Mouse (Mus musculus): ENCODE data around the gene Slc5a4b. TPM values are rescaled to one million over a fixed set of nuclear protein-coding genes. Genes with fewer than 3 reads are reported as not detected.
"Not testable (repeated sequence)": the region's sequence is repeated elsewhere in the genome, so short reads cannot be mapped to it uniquely, and the experiment has no call there.

The Slc5a4b gene
- polyA plus RNA-seq, 1 experiment from 2014 or later: 0.73 TPM

DNA sequence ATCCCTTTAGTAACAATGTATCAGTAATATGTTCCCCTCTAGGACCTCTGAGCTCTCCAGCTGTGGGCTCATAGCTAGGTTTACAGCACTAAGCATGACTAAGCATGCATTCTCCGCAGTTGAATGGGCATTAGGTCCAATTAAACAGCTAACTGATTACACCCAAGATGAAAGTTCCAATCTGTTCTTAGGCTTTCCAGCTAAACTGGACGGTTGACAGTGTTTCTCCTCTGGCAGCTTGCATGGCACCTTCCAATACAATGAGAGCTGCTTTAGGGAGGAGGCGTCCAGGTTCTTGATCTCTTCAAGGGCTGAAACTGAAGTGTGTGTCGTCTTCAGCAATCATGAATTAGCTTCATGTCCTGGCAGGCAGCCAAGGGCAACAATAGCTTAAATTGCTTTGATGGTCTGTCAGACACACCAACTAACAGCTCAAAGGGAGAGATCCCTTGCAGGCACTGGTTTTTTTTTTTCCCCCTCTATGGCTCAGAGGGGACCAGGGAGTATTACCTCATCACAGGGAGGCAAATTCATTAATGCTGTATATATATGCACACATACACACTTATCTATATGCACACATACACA, 9.5 kb upstream of the Slc5a4b start:
- H3K4me2 ChIP-seq (ENCODE audit: low read depth, low read length): no peak overlapping the region
- H3K9ac ChIP-seq (ENCODE audit: low read depth, low read length): no peak overlapping the region
- no peak overlapping the region for H3K27ac ChIP-seq (ENCODE audit: low read length)
- no peak overlapping the region for H3K4me3 ChIP-seq (ENCODE audit: low read length)
- H3K4me1 ChIP-seq (ENCODE audit: control insufficient read depth, insufficient read depth, low read length): 0 out of 2 replicates have a peak, but pooled peaks cover 4% of the 10 kb centered on the region
- WGBS: 22% methylated on average over 4 of the region's 4 CpGs
- H3K36me3 ChIP-seq (ENCODE audit: control insufficient read depth, insufficient read depth, low read length): no peaks in the 10 kb centered on the region
- no peaks in the 10 kb centered on the region for H3K27me3 ChIP-seq (replicated peaks; ENCODE audit: control insufficient read depth, insufficient read depth, low read length)
- ATAC-seq: 0 out of 2 replicates have a peak, but pooled peaks have one; percentile 41
- no peaks in the 10 kb centered on the region for H3K9me3 ChIP-seq (ENCODE audit: control insufficient read depth, low read length)

DNA sequence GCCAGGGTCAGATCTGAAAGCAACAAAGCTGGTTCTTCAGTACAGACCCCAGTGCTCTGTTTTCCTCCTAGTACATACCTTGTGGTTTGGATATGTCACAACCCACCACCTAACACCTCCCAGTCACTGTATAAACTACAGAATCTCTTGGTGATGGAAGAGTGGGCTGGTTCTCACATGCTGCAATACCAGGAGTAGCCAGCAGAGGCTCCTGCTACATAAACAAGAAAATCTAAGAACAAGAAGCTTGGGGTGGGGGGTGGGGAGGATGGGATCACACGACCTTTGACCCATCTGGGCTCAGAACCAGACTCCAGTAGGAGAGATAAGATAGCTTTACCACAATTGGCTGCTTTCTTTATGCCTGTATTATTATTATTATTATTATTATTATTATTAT, 8.0 kb upstream of the Slc5a4b start:
- no peak for ATAC-seq
- H3K9ac ChIP-seq (ENCODE audit: low read depth, low read length): no peak overlapping the region
- H3K9me3 ChIP-seq (ENCODE audit: control insufficient read depth, low read length): no peaks in the 10 kb centered on the region
- 20% methylated on average over 1 of the region's 1 CpGs for WGBS
- no peaks in the 10 kb centered on the region for H3K36me3 ChIP-seq (ENCODE audit: control insufficient read depth, insufficient read depth, low read length)
- 0 out of 2 replicates have a peak, but pooled peaks cover 4% of the 10 kb centered on the region for H3K4me1 ChIP-seq (ENCODE audit: control insufficient read depth, insufficient read depth, low read length)
- no peak overlapping the region for H3K4me2 ChIP-seq (ENCODE audit: low read depth, low read length)
- no peak overlapping the region for H3K27ac ChIP-seq (ENCODE audit: low read length)
- no peaks in the 10 kb centered on the region for H3K27me3 ChIP-seq (replicated peaks; ENCODE audit: control insufficient read depth, insufficient read depth, low read length)
- no peak overlapping the region for H3K4me3 ChIP-seq (ENCODE audit: low read length)

DNA sequence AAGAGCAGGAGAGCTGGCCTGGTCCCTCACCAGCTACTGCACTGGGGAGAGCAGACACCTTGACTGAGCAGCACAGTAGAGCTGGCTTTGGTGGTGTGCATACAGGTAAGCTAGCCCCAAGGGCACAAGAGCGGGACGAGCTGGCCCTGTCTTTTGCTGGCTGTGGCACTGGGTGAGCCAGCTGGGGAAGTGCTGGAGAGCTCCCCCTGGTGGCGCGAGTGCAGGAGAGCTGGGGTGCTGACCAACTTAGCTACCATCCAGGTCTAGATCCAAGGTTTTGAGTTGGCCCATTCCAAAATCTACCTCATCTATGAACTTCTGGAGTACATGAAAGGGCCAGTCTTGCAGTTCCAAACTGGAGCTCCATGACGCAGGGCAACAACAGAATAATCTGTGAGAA, 7.2 kb upstream of the Slc5a4b start:
- Histone ChIP-seq H3K27me3 (replicated peaks; ENCODE audit: control insufficient read depth, insufficient read depth, low read length) (no peaks in the 10 kb centered on the region), H3K4me3 (ENCODE audit: low read length) (no peak overlapping the region), H3K4me2 (ENCODE audit: low read depth, low read length) (no peak overlapping the region), H3K36me3 (ENCODE audit: control insufficient read depth, insufficient read depth, low read length) (no peaks in the 10 kb centered on the region), H3K4me1 (ENCODE audit: control insufficient read depth, insufficient read depth, low read length) (0 out of 2 replicates have a peak, but pooled peaks cover 4% of the 10 kb centered on the region), H3K9me3 (ENCODE audit: control insufficient read depth, low read length) (no peaks in the 10 kb centered on the region), H3K27ac (ENCODE audit: low read length) (no peak overlapping the region), H3K9ac (ENCODE audit: low read depth, low read length) (no peak overlapping the region)
- ATAC-seq: peak; percentile 60; the same call in 1 of the 2 replicates
- WGBS: 37% methylated on average over 5 of the region's 5 CpGs

DNA sequence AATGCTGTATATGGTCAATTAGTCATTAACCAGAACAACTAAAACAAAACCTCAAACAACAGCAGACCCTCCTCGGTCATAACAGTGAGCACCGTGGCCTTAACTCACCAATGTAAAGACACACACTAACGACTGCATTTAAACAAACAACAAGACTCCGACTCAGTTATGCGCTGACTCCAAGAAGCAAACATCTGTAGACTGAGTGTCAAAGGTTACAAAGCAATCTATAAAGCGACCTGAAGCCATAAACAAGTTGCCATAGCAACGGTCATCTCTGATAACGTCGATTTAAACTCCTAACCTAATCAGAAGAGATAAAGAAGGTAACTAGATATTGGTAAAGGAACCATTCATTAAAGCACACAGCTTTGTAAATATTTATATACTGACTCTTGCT, 13.4 kb downstream of the Slc5a4b start:
- Histone ChIP-seq H3K9ac (ENCODE audit: low read depth, low read length) (no peak overlapping the region), H3K36me3 (ENCODE audit: control insufficient read depth, insufficient read depth, low read length) (no peaks in the 10 kb centered on the region), H3K27me3 (replicated peaks; ENCODE audit: control insufficient read depth, insufficient read depth, low read length) (no peaks in the 10 kb centered on the region), H3K9me3 (ENCODE audit: control insufficient read depth, low read length) (no peaks in the 10 kb centered on the region), H3K4me3 (ENCODE audit: low read length) (no peak overlapping the region), H3K4me2 (ENCODE audit: low read depth, low read length) (0 out of 2 replicates have a peak overlapping the region, but pooled peaks have one; percentile 19), H3K4me1 (ENCODE audit: control insufficient read depth, insufficient read depth, low read length) (no peaks in the 10 kb centered on the region), H3K27ac (ENCODE audit: low read length) (no peak overlapping the region)
- 15% methylated on average over 9 of the region's 9 CpGs for WGBS
- ATAC-seq: peak; percentile 77

DNA sequence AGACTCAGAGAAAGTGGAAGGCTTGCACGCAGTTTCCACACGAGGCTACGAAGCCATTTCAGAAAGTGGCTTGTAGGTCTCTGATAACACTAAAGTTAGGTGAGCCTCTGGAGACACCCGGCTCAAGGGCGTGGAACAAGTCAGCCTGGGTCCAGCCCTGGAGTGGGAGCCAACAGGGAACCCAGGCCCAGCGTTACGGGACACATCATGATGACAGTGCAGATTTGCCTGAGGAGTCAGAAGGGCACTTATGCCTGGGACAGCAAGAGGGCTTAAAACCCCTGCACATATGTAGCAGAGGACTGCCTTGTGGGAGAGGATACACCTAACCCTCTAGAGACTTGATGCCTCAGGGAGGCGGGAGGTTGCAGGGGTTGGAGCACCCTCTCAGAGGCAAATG, 14.2 kb downstream of the Slc5a4b start:
- Histone ChIP-seq H3K9me3 (ENCODE audit: control insufficient read depth, low read length) (no peaks in the 10 kb centered on the region), H3K27me3 (replicated peaks; ENCODE audit: control insufficient read depth, insufficient read depth, low read length) (no peaks in the 10 kb centered on the region), H3K4me3 (ENCODE audit: low read length) (no peak overlapping the region), H3K36me3 (ENCODE audit: control insufficient read depth, insufficient read depth, low read length) (no peaks in the 10 kb centered on the region), H3K9ac (ENCODE audit: low read depth, low read length) (no peak overlapping the region), H3K4me2 (ENCODE audit: low read depth, low read length) (no peak overlapping the region), H3K27ac (ENCODE audit: low read length) (no peak overlapping the region), H3K4me1 (ENCODE audit: control insufficient read depth, insufficient read depth, low read length) (no peaks in the 10 kb centered on the region)
- 66% methylated on average over 8 of the region's 8 CpGs for WGBS
- ATAC-seq: peak; percentile 64

DNA sequence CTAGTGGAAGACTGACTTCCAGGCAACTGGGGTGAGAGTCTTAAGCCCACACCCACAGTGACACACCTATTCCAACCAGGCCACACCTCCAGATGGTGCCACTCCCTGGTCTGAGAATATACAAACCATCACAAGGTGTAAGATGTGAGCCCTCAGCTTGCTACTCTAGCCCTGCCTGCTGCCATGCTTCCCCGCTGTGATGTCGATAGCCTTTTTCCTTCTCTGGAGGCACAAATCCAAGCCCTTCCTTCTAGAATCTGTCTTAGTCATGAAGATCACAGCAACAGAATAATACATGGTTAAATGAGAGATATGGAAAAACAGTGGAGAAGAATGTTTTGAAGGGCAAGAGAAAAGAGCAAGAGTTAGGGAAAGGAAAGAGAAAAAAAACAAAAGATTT, 33.8 kb downstream of the Slc5a4b start:
- not testable (repeated sequence) for ATAC-seq; H3K9ac ChIP-seq (ENCODE audit: low read depth, low read length); H3K4me3 ChIP-seq (ENCODE audit: low read length); H3K4me2 ChIP-seq (ENCODE audit: low read depth, low read length); H3K4me1 ChIP-seq (ENCODE audit: control insufficient read depth, insufficient read depth, low read length); H3K27ac ChIP-seq (ENCODE audit: low read length); H3K36me3 ChIP-seq (ENCODE audit: control insufficient read depth, insufficient read depth, low read length); H3K27me3 ChIP-seq (replicated peaks; ENCODE audit: control insufficient read depth, insufficient read depth, low read length); H3K9me3 ChIP-seq (ENCODE audit: control insufficient read depth, low read length)
- WGBS: 89% methylated on average over 2 of the region's 2 CpGs

DNA sequence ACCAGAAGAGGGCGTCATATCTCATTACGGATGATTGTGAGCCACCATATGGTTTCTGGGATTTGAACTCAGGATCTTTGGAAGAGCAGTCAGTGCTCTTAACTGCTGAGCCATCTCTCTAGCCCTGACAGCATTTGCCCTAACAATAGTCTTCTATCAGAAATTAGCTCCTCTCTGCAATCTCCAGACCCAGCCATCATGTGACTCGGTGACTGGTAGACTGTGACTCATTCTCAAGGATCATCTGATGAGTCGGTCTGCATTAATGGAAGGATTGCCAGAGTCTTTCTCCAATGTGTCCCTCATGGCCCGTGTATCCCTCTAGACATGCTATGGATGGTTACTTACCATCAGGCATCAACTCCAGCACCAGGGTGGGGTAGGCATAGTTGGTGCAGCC, 38.7 kb downstream of the Slc5a4b start:
- H3K36me3 ChIP-seq (ENCODE audit: control insufficient read depth, insufficient read depth, low read length); H3K4me3 ChIP-seq (ENCODE audit: low read length); H3K27me3 ChIP-seq (replicated peaks; ENCODE audit: control insufficient read depth, insufficient read depth, low read length); H3K4me1 ChIP-seq (ENCODE audit: control insufficient read depth, insufficient read depth, low read length); H3K9me3 ChIP-seq (ENCODE audit: control insufficient read depth, low read length); H3K9ac ChIP-seq (ENCODE audit: low read depth, low read length); H3K27ac ChIP-seq (ENCODE audit: low read length); H3K4me2 ChIP-seq (ENCODE audit: low read depth, low read length); ATAC-seq: not testable (repeated sequence)
- WGBS: 91% methylated on average over 5 of the region's 5 CpGs

DNA sequence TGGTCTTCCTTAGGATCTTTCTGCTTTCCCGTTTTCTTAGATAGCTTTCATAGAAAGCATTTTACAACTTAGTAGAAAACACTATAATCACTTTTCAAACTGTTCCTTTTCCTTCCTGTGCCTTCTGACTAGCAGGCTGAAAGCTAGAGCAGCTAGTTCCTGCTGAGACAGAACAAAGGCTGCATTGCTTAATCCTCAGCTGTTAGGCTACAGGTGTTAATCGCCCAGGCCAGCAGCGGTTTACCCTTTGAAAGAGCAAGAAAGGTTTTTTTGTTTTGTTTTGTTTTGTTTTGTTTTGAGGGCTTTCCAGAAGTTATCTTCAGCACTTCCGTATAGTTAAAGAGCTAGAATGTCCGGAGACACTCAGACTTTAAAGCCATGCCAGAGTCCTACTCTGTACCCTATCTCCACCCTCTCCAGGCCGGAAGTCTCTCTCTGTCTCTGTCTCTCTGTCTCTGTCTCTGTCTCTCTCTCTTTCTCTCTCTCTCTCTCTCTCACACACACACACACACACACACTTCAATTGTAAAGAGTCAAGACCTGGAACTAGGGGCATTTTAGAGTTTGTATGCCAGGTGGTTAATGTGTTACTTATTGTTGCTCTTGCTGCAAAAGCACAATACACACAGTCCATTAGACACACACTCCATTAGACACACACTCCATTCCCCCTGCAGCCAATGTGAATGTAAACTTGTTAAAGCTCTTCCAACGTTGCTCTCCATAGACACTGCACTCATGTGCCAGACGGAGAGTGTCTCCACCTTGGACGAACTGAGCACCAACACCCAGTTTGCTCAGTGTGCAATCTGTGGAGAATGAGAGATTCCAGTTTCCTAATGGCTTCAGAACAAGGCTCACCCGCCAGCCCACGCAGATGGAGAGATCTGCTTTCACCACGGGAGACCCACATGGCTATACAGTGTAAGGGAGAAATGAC, 42.8 kb downstream of the Slc5a4b start:
- peak; percentile 78 for ATAC-seq
- WGBS: 33% methylated on average over 12 of the region's 12 CpGs
- H3K4me3 ChIP-seq (ENCODE audit: low read length): no peak overlapping the region
- peak overlapping the region; percentile 61 for H3K27ac ChIP-seq (ENCODE audit: low read length)
- H3K9ac ChIP-seq (ENCODE audit: low read depth, low read length): no peak overlapping the region
- no peak overlapping the region for H3K4me2 ChIP-seq (ENCODE audit: low read depth, low read length)
- H3K9me3 ChIP-seq (ENCODE audit: control insufficient read depth, low read length): no peaks in the 10 kb centered on the region
- H3K27me3 ChIP-seq (replicated peaks; ENCODE audit: control insufficient read depth, insufficient read depth, low read length): no peaks in the 10 kb centered on the region
- H3K36me3 ChIP-seq (ENCODE audit: control insufficient read depth, insufficient read depth, low read length): no peaks in the 10 kb centered on the region
- no peaks in the 10 kb centered on the region for H3K4me1 ChIP-seq (ENCODE audit: control insufficient read depth, insufficient read depth, low read length)

DNA sequence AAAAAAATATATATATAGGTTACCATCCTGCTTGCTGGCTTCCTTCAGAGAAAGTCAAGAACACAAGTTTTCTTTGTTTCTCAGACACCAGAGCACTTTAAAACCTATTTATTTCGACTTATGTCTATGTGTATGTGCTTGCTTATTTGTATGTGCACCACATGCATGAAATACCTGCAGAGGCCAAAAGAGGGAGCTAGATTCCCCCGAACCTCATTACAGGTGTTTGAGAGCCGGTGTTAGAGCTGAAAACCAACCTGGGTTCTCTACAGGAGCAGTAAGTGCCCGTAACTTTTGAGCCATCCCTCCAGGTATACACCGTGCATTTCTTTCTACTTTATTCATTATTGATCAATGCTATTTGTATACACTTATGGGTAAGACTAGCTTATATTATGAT, 48.3 kb downstream of the Slc5a4b start:
- Histone ChIP-seq H3K4me3 (ENCODE audit: low read length) (no peak overlapping the region), H3K4me2 (ENCODE audit: low read depth, low read length) (no peak overlapping the region), H3K36me3 (ENCODE audit: control insufficient read depth, insufficient read depth, low read length) (no peaks in the 10 kb centered on the region), H3K27me3 (replicated peaks; ENCODE audit: control insufficient read depth, insufficient read depth, low read length) (no peaks in the 10 kb centered on the region), H3K9ac (ENCODE audit: low read depth, low read length) (no peak overlapping the region), H3K4me1 (ENCODE audit: control insufficient read depth, insufficient read depth, low read length) (no peaks in the 10 kb centered on the region), H3K9me3 (ENCODE audit: control insufficient read depth, low read length) (no peaks in the 10 kb centered on the region), H3K27ac (ENCODE audit: low read length) (no peak overlapping the region)
- WGBS: 92% methylated on average over 5 of the region's 5 CpGs
- no peak for ATAC-seq
